19 mouse cellular contexts compared by ENCODE assay signal in genomic region chr4:83048561-83048960, GRCm38 (mm10). TPM values are rescaled to one million over a fixed set of nuclear protein-coding genes. Genes with fewer than 3 reads are reported as not detected.
DNase-seq lines count a peak whose midpoint lies in the region; ATAC-seq lines count a peak whose summit lies in the region.
"Had no signal": no experiment of that assay in that cellular context is flagged by ENCODE, and none has a peak within 500 bp of the region (broad histone marks: within the 10 kb centered on the region; RNA-seq: fewer than 3 reads in every experiment).

No protein-coding gene starts in this region.

- no peak overlapping the region for H3K9ac ChIP-seq in heart, embryonic 12.5 days
- H3K9ac ChIP-seq in kidney, embryonic 16.5 days (replicated peaks; ENCODE audit: low read length): 0 out of 2 replicates have a peak overlapping the region, but pooled peaks have one; percentile 2
- H3K9ac ChIP-seq in embryonic facial prominence, embryonic 11.5 days (replicated peaks; ENCODE audit: low read length): no peak overlapping the region
- H3K9ac ChIP-seq in limb, embryonic 11.5 days (ENCODE audit: low read length): no peak overlapping the region
- H3K9ac ChIP-seq: forebrain, embryonic 13.5 days; neural tube, embryonic 13.5 days had no signal

- ATAC-seq in heart, embryonic 12.5 days (ENCODE audit: insufficient number of reproducible peaks, low FRiP score): no peak; the same call in 1 of the 2 replicates
- ATAC-seq in kidney, embryonic 16.5 days (ENCODE audit: low FRiP score, low TSS enrichment): no peak
- ATAC-seq in embryonic facial prominence, embryonic 11.5 days (replicated peaks; ENCODE audit: insufficient number of reproducible peaks, low FRiP score, low TSS enrichment, low read depth): no peak
- no peak for ATAC-seq in limb, embryonic 11.5 days (ENCODE audit: insufficient number of reproducible peaks, low FRiP score, low TSS enrichment, low read depth)
- ATAC-seq: forebrain, embryonic 13.5 days had no signal

- peaks cover 60% of the 10 kb centered on the region for H3K4me1 ChIP-seq in heart, embryonic 12.5 days (replicated peaks)
- peaks cover 51% of the 10 kb centered on the region for H3K4me1 ChIP-seq in kidney, embryonic 16.5 days (ENCODE audit: insufficient read depth, low read length)
- H3K4me1 ChIP-seq in embryonic facial prominence, embryonic 11.5 days (ENCODE audit: control insufficient read depth, insufficient read depth, low read length): peaks cover 2% of the 10 kb centered on the region; the same call in 1 of the 2 replicates
- peaks cover 47% of the 10 kb centered on the region for H3K4me1 ChIP-seq in limb, embryonic 11.5 days (ENCODE audit: control insufficient read depth, insufficient read depth, low read length)

- H3K36me3 ChIP-seq in heart, embryonic 12.5 days: no peaks in the 10 kb centered on the region
- no peaks in the 10 kb centered on the region for H3K36me3 ChIP-seq in kidney, embryonic 16.5 days (ENCODE audit: insufficient read depth, low read length)
- no peaks in the 10 kb centered on the region for H3K36me3 ChIP-seq in embryonic facial prominence, embryonic 11.5 days (replicated peaks; ENCODE audit: control insufficient read depth, insufficient read depth, low read depth, low read length)
- H3K36me3 ChIP-seq in limb, embryonic 11.5 days (ENCODE audit: control insufficient read depth, insufficient read depth, low read length): no peaks in the 10 kb centered on the region
- H3K36me3 ChIP-seq: neural tube, embryonic 13.5 days had no signal

- no peak for DNase-seq in heart, postnatal 25 days (ENCODE audit: low spot score)
- DNase-seq in kidney, postnatal 4 days: no peak
- no peak for DNase-seq in embryonic facial prominence, embryonic 11.5 days (ENCODE audit: low spot score)
- no peak for DNase-seq in limb, embryonic 11.5 days (ENCODE audit: low spot score)
- no peak for DNase-seq in right cerebral cortex, postnatal 36 days (ENCODE audit: low spot score in 2 of 2)
- DNase-seq in ovary, adult 18-20 months (ENCODE audit: low spot score): no peak
- DNase-seq: adrenal gland, adult 8-10 months; cerebellum, adult 8-10 months; heart, adult 18-20 months; retina, postnatal 1 day; spleen, adult 18-20 months; thymus, adult 2 months had no signal

- H3K27me3 ChIP-seq in heart, embryonic 12.5 days (replicated peaks): no peaks in the 10 kb centered on the region
- H3K27me3 ChIP-seq in kidney, embryonic 16.5 days (ENCODE audit: insufficient read depth, low read length): no peaks in the 10 kb centered on the region
- no peaks in the 10 kb centered on the region for H3K27me3 ChIP-seq in embryonic facial prominence, embryonic 11.5 days (ENCODE audit: control insufficient read depth, insufficient read depth, low read length)
- no peaks in the 10 kb centered on the region for H3K27me3 ChIP-seq in limb, embryonic 11.5 days (ENCODE audit: control insufficient read depth, insufficient read depth, low read length)

- no peaks in the 10 kb centered on the region for H3K9me3 ChIP-seq in heart, embryonic 12.5 days (replicated peaks)
- H3K9me3 ChIP-seq in kidney, embryonic 16.5 days (ENCODE audit: low read length): no peaks in the 10 kb centered on the region
- H3K9me3 ChIP-seq in embryonic facial prominence, embryonic 11.5 days (replicated peaks; ENCODE audit: control insufficient read depth, low read length): no peaks in the 10 kb centered on the region
- H3K9me3 ChIP-seq in limb, embryonic 11.5 days (ENCODE audit: control insufficient read depth, low read length): no peaks in the 10 kb centered on the region
- H3K9me3 ChIP-seq: forebrain, embryonic 13.5 days; neural tube, embryonic 13.5 days had no signal

- no peak overlapping the region for H3K4me3 ChIP-seq in heart, embryonic 12.5 days
- peak overlapping the region; percentile 65 for H3K4me3 ChIP-seq in kidney, embryonic 16.5 days (ENCODE audit: low read length)
- peak overlapping the region; percentile 5; the same call in 1 of the 2 replicates for H3K4me3 ChIP-seq in embryonic facial prominence, embryonic 11.5 days (ENCODE audit: low read depth, low read length)
- peak overlapping the region; percentile 1; the same call in 1 of the 2 replicates for H3K4me3 ChIP-seq in limb, embryonic 11.5 days (ENCODE audit: low read depth, low read length)
- H3K4me3 ChIP-seq: forebrain, embryonic 13.5 days; left cerebral cortex, adult 2 months; neural tube, embryonic 13.5 days had no signal

- 9% methylated on average over 2 of the region's 2 CpGs for WGBS in heart, embryonic 12.5 days
- WGBS in kidney, embryonic 16.5 days: 26% methylated on average over 2 of the region's 2 CpGs
- WGBS in embryonic facial prominence, embryonic 11.5 days: 25% methylated on average over 2 of the region's 2 CpGs
- 40% methylated on average over 2 of the region's 2 CpGs for WGBS in limb, embryonic 11.5 days

- H3K4me2 ChIP-seq in heart, embryonic 12.5 days: peak overlapping the region; percentile 47
- peak overlapping the region; percentile 66 for H3K4me2 ChIP-seq in kidney, embryonic 16.5 days (replicated peaks; ENCODE audit: low read depth, low read length)
- H3K4me2 ChIP-seq in embryonic facial prominence, embryonic 11.5 days (ENCODE audit: low read depth, low read length): peak overlapping the region; percentile 19; the same call in 1 of the 2 replicates
- 0 out of 2 replicates have a peak overlapping the region, but pooled peaks have one; percentile 17 for H3K4me2 ChIP-seq in limb, embryonic 11.5 days (ENCODE audit: low read depth, severe bottlenecking)
- H3K4me2 ChIP-seq: forebrain, embryonic 13.5 days; neural tube, embryonic 13.5 days had no signal

- intact Hi-C loops in heart, postnatal 25 days (cut with DNase I): no loop called here

- peak overlapping the region; percentile 15; the same call in 1 of the 2 replicates for H3K27ac ChIP-seq in heart, embryonic 12.5 days (ENCODE audit: poor library complexity, severe bottlenecking)
- H3K27ac ChIP-seq in kidney, embryonic 16.5 days (ENCODE audit: low read length): 0 out of 2 replicates have a peak overlapping the region, but pooled peaks have one; percentile 3
- H3K27ac ChIP-seq in embryonic facial prominence, embryonic 11.5 days (replicated peaks; ENCODE audit: low read depth, low read length): no peak overlapping the region
- H3K27ac ChIP-seq in limb, embryonic 11.5 days (replicated peaks; ENCODE audit: low read depth, low read length): no peak overlapping the region
- H3K27ac ChIP-seq: forebrain, embryonic 13.5 days; left cerebral cortex, adult 2 months; macrophage; neural tube, embryonic 13.5 days had no signal

RNA-seq across cellular contexts. Expression of gene Frem1, which starts 3.6 kb away (rescaled TPM):
- 8.3 and 10.2 TPM in 2 replicates for polyA plus RNA-seq in heart, embryonic 12.5 days (2016; fragmentation: Nextera tagmentation; extraction: Ambion mirVana)
- under 1 TPM; 0.59 to 0.65 TPM for total RNA-seq in heart, postnatal 25 days (2021)
- 24.4 and 25.4 TPM in 2 replicates for polyA plus RNA-seq in kidney, embryonic 16.5 days (2015; fragmentation: Nextera tagmentation; extraction: Ambion mirVana)
- 20.8 and 21.4 TPM in 2 replicates for polyA plus RNA-seq in embryonic facial prominence, embryonic 11.5 days (2014; fragmentation: Nextera tagmentation; extraction: Ambion mirVana)
- polyA plus RNA-seq in limb, embryonic 11.5 days (2014; fragmentation: Nextera tagmentation; extraction: Ambion mirVana): 15.1 and 18.0 TPM in 2 replicates
- polyA plus RNA-seq: C2C12, macrophage had no signal

Comparison
In these comparisons a context has a peak if more than half of its experiments do, and no peak if none do; other contexts are left out.
1. H3K27ac ChIP-seq: peak in heart, embryonic 12.5 days (single experiment) and kidney, embryonic 16.5 days (single experiment); none in embryonic facial prominence, embryonic 11.5 days (single experiment) and limb, embryonic 11.5 days (single experiment).
2. Peak in every context shown above with its lines, with median percentiles within 50 percentile points of each other: H3K4me2 ChIP-seq.